Mouse (Mus musculus) ES-Bruce4 (cell line): ENCODE measurements around the gene Rit1. TPM values are rescaled to one million over a fixed set of nuclear protein-coding genes. Genes with fewer than 3 reads are reported as not detected.

Source experiments
- H3K27ac ChIP-seq: 2 replicates; pipeline ENCODE4 v1.5.1; 2012; ENCODE audit warnings: low read length, inconsistent platforms; ENCODE audit not compliant: insufficient read depth
- H3K27me3 ChIP-seq: 2 replicates; pipeline ENCODE4 v1.6.1; 2012; ENCODE audit warnings: mild to moderate bottlenecking, low read length, inconsistent platforms; ENCODE audit not compliant: control insufficient read depth, poor library complexity, insufficient read depth, severe bottlenecking
- H3K36me3 ChIP-seq: 2 replicates; pipeline ENCODE4 v1.6.1; 2012; ENCODE audit warnings: inconsistent platforms, mild to moderate bottlenecking, low read length, moderate library complexity; ENCODE audit not compliant: control insufficient read depth, poor library complexity, insufficient read depth, severe bottlenecking
- H3K4me1 ChIP-seq: one replicate; pipeline ENCODE4 v1.8.1; 2011; ENCODE audit warnings: low read length; ENCODE audit not compliant: control insufficient read depth, insufficient read depth
- H3K4me3 ChIP-seq: 2 replicates; pipeline ENCODE4 v1.5.1; 2011; ENCODE audit warnings: low read depth, mild to moderate bottlenecking, low read length
- H3K9ac ChIP-seq: 2 replicates; pipeline ENCODE4 v1.6.1; 2012; ENCODE audit warnings: low read depth, mild to moderate bottlenecking, inconsistent platforms; ENCODE audit not compliant: poor library complexity, severe bottlenecking
- H3K9me3 ChIP-seq: replicated peaks from 2 replicates; pipeline ENCODE4 v1.6.1; 2012; ENCODE audit warnings: mild to moderate bottlenecking, low read length, inconsistent platforms; ENCODE audit not compliant: control insufficient read depth, poor library complexity, insufficient read depth, severe bottlenecking
- CTCF ChIP-seq: IDR thresholded peaks from one replicate; pipeline ENCODE4 v1.8.1; 2011; ENCODE audit warnings: low read depth, low read length
- EP300 ChIP-seq: IDR thresholded peaks from 2 replicates; pipeline ENCODE4 v1.6.1; 2011; ENCODE audit warnings: low read depth, low read length; ENCODE audit not compliant: insufficient read depth
- POLR2A ChIP-seq: IDR thresholded peaks from one replicate; pipeline ENCODE4 v1.8.1; 2011; ENCODE audit warnings: low read length; ENCODE audit not compliant: insufficient read depth
- polyA plus RNA-seq: library from polyadenylated mRNA; stranded (reverse); fragments of >200 nt; gene quantifications from 2 replicates; pipeline ENCODE4 v1.2.4, GENCODE M21; 2011; ENCODE audit warnings: low read depth; ENCODE audit not compliant: missing spikeins, insufficient read depth, insufficient read length

Rit1 gene
- polyA plus RNA-seq, 1 experiment = 10.4 TPM

DNA sequence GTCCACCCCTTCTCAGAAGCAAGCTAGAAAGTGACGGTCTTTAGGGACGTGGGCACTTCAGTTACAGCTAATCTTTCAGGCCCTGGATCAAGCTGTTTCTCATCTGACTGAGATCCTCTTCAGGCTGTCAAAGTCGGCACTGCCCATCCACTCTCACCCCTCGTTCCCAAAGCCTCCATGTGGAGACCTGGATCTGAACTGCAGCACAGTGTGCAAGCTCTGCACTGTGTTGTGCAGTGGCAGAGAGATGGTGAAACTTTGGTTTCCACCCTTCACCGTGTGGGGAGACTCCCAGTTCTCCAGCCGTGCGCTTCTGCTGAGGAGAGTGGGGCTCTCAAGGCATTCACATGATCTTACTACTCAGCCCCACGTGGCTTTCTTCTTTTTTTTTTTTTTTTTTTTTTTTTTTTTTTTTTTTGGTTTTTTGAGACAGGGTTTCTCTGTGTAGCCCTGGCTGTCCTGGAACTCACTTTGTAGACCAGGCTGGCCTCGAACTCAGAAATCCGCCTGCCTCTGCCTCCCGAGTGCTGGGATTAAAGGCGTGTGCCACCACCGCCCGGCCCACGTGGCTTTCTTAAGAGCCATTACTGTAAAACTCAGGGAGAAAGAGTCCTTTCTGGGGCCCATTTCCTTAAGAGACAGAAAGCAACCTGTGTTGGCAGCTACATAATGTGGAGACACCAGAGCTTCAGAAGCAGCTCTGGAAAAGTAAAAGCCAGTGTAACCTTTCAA is 29.7 kb downstream of the Rit1 start:
- TF ChIP-seq POLR2A = no peak
- no peak for TF ChIP-seq CTCF
- TF ChIP-seq EP300 = no peak
- H3K4me1 ChIP-seq = peaks cover 2% of the 10 kb centered on the region
- H3K36me3 ChIP-seq = 0 out of 2 replicates have a peak, but pooled peaks cover 3% of the 10 kb centered on the region
- H3K9ac ChIP-seq = no peak overlapping the region
- H3K27me3 ChIP-seq = no peaks in the 10 kb centered on the region
- no peak overlapping the region for H3K27ac ChIP-seq
- H3K9me3 ChIP-seq = peaks cover 4% of the 10 kb centered on the region; the same call in 1 of the 2 replicates
- no peak overlapping the region for H3K4me3 ChIP-seq

DNA sequence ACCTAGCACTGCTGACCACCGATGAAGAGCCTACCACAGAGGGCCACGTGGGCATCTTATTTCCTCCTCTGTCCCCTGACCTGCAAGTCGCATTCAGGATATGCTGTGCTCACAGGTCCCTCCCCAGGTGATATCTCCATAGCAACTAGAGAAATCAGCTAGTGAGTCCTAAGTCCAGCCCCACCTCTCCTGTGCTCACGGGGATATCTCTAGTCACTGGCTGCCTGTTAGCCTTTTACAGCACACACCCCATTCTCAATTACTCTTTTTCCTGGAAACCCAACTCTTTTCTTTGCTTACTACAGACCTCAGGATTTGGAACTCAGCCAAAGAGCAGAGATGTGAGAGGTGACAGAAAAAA is 30.2 kb downstream of the Rit1 start:
- Histone ChIP-seq H3K4me3 (no peak overlapping the region), H3K27me3 (no peaks in the 10 kb centered on the region), H3K4me1 (peaks cover 2% of the 10 kb centered on the region), H3K36me3 (0 out of 2 replicates have a peak, but pooled peaks cover 3% of the 10 kb centered on the region), H3K27ac (no peak overlapping the region), H3K9me3 (peaks cover 4% of the 10 kb centered on the region; the same call in 1 of the 2 replicates), H3K9ac (no peak overlapping the region)
- no peak for TF ChIP-seq CTCF
- TF ChIP-seq EP300 = no peak

DNA sequence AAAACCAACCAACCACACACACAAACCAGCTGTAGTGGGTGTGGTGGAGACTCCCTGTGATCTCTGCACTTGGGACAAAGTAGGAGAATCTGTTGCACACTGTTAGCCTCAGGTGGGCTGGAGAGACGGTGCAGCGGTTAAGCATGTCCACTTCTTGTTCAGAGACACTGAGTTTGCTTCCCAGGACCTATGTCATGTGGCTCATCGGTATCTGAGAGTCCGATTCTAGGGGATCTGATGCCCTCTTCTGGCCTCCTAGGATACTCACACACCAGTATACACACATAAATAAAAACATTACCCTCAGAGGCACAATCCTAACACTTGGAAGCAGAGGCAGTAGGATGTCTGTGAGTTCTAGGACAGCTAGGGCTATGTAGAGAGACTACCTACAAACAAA is 37.6 kb downstream of the Rit1 start:
- H3K36me3 ChIP-seq = no peaks in the 10 kb centered on the region
- H3K4me1 ChIP-seq = peaks cover 2% of the 10 kb centered on the region
- TF ChIP-seq EP300 (no peak), POLR2A (no peak), CTCF (peak; percentile 28)
- H3K9me3 ChIP-seq = no peaks in the 10 kb centered on the region
- no peaks in the 10 kb centered on the region for H3K27me3 ChIP-seq
- no peak overlapping the region for H3K4me3 ChIP-seq
- peak overlapping the region; percentile 75; the same call in 1 of the 2 replicates for H3K27ac ChIP-seq
- H3K9ac ChIP-seq = peak overlapping the region; percentile 23; the same call in 1 of the 2 replicates

DNA sequence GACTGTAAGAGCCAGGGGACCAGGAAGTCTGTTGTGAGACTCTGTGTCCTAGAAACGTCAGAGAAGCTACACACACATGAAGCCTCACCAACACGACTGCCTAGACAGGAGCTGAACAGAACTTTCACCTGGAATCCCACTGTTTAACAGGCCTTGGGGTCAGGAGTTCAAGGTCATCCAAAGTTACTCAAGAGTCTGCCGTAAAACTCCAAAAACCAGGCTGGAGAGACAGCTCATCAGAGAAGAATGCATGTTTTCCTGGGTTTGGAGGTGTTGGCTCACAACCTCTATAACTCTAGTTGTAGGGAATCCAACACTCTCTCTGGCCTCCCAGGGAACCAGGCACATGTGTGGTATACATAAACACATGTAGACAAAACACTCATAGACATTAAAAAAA is 38.9 kb downstream of the Rit1 start:
- Histone ChIP-seq H3K27me3 (no peaks in the 10 kb centered on the region), H3K9me3 (no peaks in the 10 kb centered on the region), H3K4me1 (peaks cover 2% of the 10 kb centered on the region), H3K27ac (no peak overlapping the region), H3K4me3 (no peak overlapping the region), H3K36me3 (no peaks in the 10 kb centered on the region), H3K9ac (no peak overlapping the region)
- no peak for TF ChIP-seq CTCF
- TF ChIP-seq POLR2A = no peak
- no peak for TF ChIP-seq EP300

DNA sequence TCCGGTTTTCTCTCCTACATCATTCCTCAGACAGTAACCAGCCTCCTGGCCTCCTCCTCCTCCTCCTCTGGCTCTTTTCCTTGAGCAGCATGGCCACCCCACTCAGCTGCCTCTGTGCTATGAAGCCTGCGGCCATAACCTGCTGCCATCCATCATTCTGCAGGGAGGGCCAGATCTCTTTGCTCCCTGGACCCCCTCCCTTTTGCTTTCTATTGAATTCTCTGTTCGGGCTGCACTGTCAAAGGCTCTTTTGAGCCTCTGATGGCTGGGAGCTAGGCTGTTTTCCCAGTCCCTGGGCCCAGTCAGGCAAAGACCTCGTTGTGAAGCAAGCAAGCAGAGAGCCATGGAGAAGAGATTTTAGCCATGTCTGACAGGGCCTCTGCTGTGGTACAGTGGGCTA is 39.6 kb downstream of the Rit1 start:
- TF ChIP-seq EP300 = no peak
- TF ChIP-seq CTCF = no peak
- H3K4me3 ChIP-seq = no peak overlapping the region
- H3K36me3 ChIP-seq = no peaks in the 10 kb centered on the region
- H3K9me3 ChIP-seq = no peaks in the 10 kb centered on the region
- H3K27ac ChIP-seq = no peak overlapping the region
- H3K9ac ChIP-seq = no peak overlapping the region
- peaks cover 2% of the 10 kb centered on the region for H3K4me1 ChIP-seq
- no peaks in the 10 kb centered on the region for H3K27me3 ChIP-seq

DNA sequence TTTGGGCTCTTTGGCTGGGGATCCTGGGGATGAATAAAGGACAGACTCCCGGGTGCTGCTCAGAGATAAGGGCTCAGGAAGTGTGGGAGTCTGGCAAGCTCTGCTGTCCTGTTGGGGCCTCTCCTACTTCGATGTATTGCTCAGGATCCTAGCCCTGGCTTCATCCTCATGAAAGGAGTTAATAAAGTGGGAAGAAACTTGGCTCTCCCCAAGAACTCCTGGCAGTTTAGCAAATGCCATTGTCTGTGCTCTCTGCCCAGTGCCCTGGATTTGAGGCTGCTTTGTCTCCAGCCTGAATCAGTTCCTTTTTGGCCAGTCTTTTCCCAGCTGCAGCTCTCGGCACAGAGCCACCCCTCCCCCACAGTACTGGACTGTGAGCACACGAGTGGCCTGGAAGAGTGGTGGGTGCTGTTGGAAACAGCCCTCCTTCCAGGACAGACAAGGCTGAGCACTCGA is 41.4 kb downstream of the Rit1 start:
- Histone ChIP-seq H3K27me3 (no peaks in the 10 kb centered on the region), H3K4me3 (no peak overlapping the region), H3K36me3 (no peaks in the 10 kb centered on the region), H3K27ac (no peak overlapping the region), H3K9ac (no peak overlapping the region), H3K4me1 (peaks cover 2% of the 10 kb centered on the region), H3K9me3 (no peaks in the 10 kb centered on the region)
- no peak for TF ChIP-seq CTCF
- no peak for TF ChIP-seq POLR2A
- no peak for TF ChIP-seq EP300
